In genomic region chr15:103315011-103315502, GRCm38 (mm10) we compare ENCODE assay signal across 9 mouse cellular contexts. TPM values are rescaled to one million over a fixed set of nuclear protein-coding genes. Genes with fewer than 3 reads are reported as not detected.
DNase-seq lines count a peak whose midpoint lies in the region; ATAC-seq and TF ChIP-seq lines count a peak whose summit lies in the region.
"Had no signal": no experiment of that assay in that cellular context is flagged by ENCODE, and none has a peak within 500 bp of the region (broad histone marks: within the 10 kb centered on the region; RNA-seq: fewer than 3 reads in every experiment).

No protein-coding gene starts in this region.

- H3K27ac ChIP-seq in hindbrain, embryonic 14.5 days: no peak overlapping the region
- H3K27ac ChIP-seq in limb, embryonic 11.5 days (replicated peaks; ENCODE audit: low read depth, low read length): no peak overlapping the region
- peak overlapping the region; percentile 41 for H3K27ac ChIP-seq in midbrain, embryonic 11.5 days (ENCODE audit: low read depth, low read length)
- H3K27ac ChIP-seq in stomach, postnatal 0 days (replicated peaks): 0 out of 2 replicates have a peak overlapping the region, but pooled peaks have one; percentile 40

- no peaks in the 10 kb centered on the region for H3K9me3 ChIP-seq in hindbrain, embryonic 14.5 days (ENCODE audit: control insufficient read depth, low read length)
- no peaks in the 10 kb centered on the region for H3K9me3 ChIP-seq in limb, embryonic 11.5 days (ENCODE audit: control insufficient read depth, low read length)
- H3K9me3 ChIP-seq in midbrain, embryonic 11.5 days (ENCODE audit: control insufficient read depth, low read length): no peaks in the 10 kb centered on the region
- H3K9me3 ChIP-seq in stomach, postnatal 0 days (ENCODE audit: control insufficient read depth, low read length): no peaks in the 10 kb centered on the region

- H3K4me2 ChIP-seq in hindbrain, embryonic 14.5 days (replicated peaks): peak overlapping the region; percentile 40
- peak overlapping the region; percentile 48 for H3K4me2 ChIP-seq in limb, embryonic 11.5 days (ENCODE audit: low read depth, severe bottlenecking)
- H3K4me2 ChIP-seq in midbrain, embryonic 11.5 days: peak overlapping the region; percentile 47
- peak overlapping the region; percentile 50 for H3K4me2 ChIP-seq in stomach, postnatal 0 days (replicated peaks; ENCODE audit: low read depth)

- H3K9ac ChIP-seq in hindbrain, embryonic 14.5 days: 0 out of 2 replicates have a peak overlapping the region, but pooled peaks have one; percentile 29
- H3K9ac ChIP-seq in limb, embryonic 11.5 days (ENCODE audit: low read length): no peak overlapping the region
- peak overlapping the region; percentile 59 for H3K9ac ChIP-seq in midbrain, embryonic 11.5 days (ENCODE audit: low read length)
- H3K9ac ChIP-seq in stomach, postnatal 0 days (ENCODE audit: low read length): 0 out of 2 replicates have a peak overlapping the region, but pooled peaks have one; percentile 23

- peaks cover 41% of the 10 kb centered on the region for H3K36me3 ChIP-seq in hindbrain, embryonic 14.5 days (replicated peaks; ENCODE audit: control insufficient read depth, insufficient read depth)
- H3K36me3 ChIP-seq in limb, embryonic 11.5 days (ENCODE audit: control insufficient read depth, insufficient read depth, low read length): no peaks in the 10 kb centered on the region
- peaks cover 7% of the 10 kb centered on the region; the same call in 1 of the 2 replicates for H3K36me3 ChIP-seq in midbrain, embryonic 11.5 days (ENCODE audit: control insufficient read depth, insufficient read depth, low read length)
- H3K36me3 ChIP-seq in stomach, postnatal 0 days (ENCODE audit: control insufficient read depth, insufficient read depth, low read length): peaks cover 4% of the 10 kb centered on the region; the same call in 1 of the 2 replicates

- TF ChIP-seq EP300 in stomach, postnatal 0 days (optimal IDR thresholded peaks at IDR 0.05): no peak

- DNase-seq in right cerebral cortex, adult 18-20 months: peak; percentile 62
- DNase-seq in right cerebral cortex, adult 2 months (ENCODE audit: low spot score in 2 of 2): no peak
- DNase-seq in cerebellum, postnatal 10 days: peak; percentile 90 to 92
- DNase-seq in gastrocnemius, adult 18-20 months (ENCODE audit: low spot score): peak; percentile 74
- peak; percentile 77 for DNase-seq in hindbrain, embryonic 14.5 days (ENCODE audit: low spot score)
- peak; percentile 90 for DNase-seq in limb, embryonic 11.5 days (ENCODE audit: low spot score)
- DNase-seq in midbrain, embryonic 11.5 days (ENCODE audit: low spot score, missing footprints): peak; percentile 99
- DNase-seq in stomach, postnatal 0 days (ENCODE audit: low spot score): peak; percentile 84

- peaks cover 7% of the 10 kb centered on the region; the same call in 1 of the 2 replicates for H3K4me1 ChIP-seq in hindbrain, embryonic 14.5 days (replicated peaks; ENCODE audit: control insufficient read depth, insufficient read depth, low read length)
- peaks cover 16% of the 10 kb centered on the region for H3K4me1 ChIP-seq in limb, embryonic 11.5 days (ENCODE audit: control insufficient read depth, insufficient read depth, low read length)
- H3K4me1 ChIP-seq in midbrain, embryonic 11.5 days (ENCODE audit: control insufficient read depth, insufficient read depth, low read length): peaks cover 16% of the 10 kb centered on the region
- H3K4me1 ChIP-seq in stomach, postnatal 0 days (replicated peaks; ENCODE audit: control insufficient read depth, insufficient read depth): 0 out of 2 replicates have a peak, but pooled peaks cover 2% of the 10 kb centered on the region

- peak; percentile 72; the same call in 1 of the 2 replicates for ATAC-seq in hindbrain, embryonic 14.5 days (ENCODE audit: low FRiP score)
- peak; percentile 77 for ATAC-seq in limb, embryonic 11.5 days (ENCODE audit: insufficient number of reproducible peaks, low FRiP score, low TSS enrichment, low read depth)
- peak; percentile 88 for ATAC-seq in midbrain, embryonic 11.5 days (ENCODE audit: low FRiP score)
- peak; percentile 78 for ATAC-seq in stomach, postnatal 0 days (ENCODE audit: low FRiP score, low TSS enrichment)

- TF ChIP-seq CTCF in stomach, postnatal 0 days (IDR thresholded peaks at IDR 0.05; ENCODE audit: low read depth): peak; percentile 80

- 2% methylated on average over 18 of the region's 18 CpGs for WGBS in hindbrain, embryonic 14.5 days
- 6% methylated on average over 18 of the region's 18 CpGs for WGBS in limb, embryonic 11.5 days
- 3% methylated on average over 18 of the region's 18 CpGs for WGBS in midbrain, embryonic 11.5 days
- WGBS in stomach, postnatal 0 days: 11% methylated on average over 18 of the region's 18 CpGs

- H3K27me3 ChIP-seq in hindbrain, embryonic 14.5 days (ENCODE audit: control insufficient read depth, insufficient read depth, low read length): no peaks in the 10 kb centered on the region
- H3K27me3 ChIP-seq in limb, embryonic 11.5 days (ENCODE audit: control insufficient read depth, insufficient read depth, low read length): no peaks in the 10 kb centered on the region
- no peaks in the 10 kb centered on the region for H3K27me3 ChIP-seq in midbrain, embryonic 11.5 days (ENCODE audit: control insufficient read depth, insufficient read depth, low read length)
- H3K27me3 ChIP-seq in stomach, postnatal 0 days (ENCODE audit: control insufficient read depth, insufficient read depth, low read length): no peaks in the 10 kb centered on the region

- peak overlapping the region; percentile 11; the same call in 1 of the 2 replicates for H3K4me3 ChIP-seq in hindbrain, embryonic 14.5 days (replicated peaks; ENCODE audit: low read length)
- peak overlapping the region; percentile 22 for H3K4me3 ChIP-seq in limb, embryonic 11.5 days (ENCODE audit: low read depth, low read length)
- peak overlapping the region; percentile 15 for H3K4me3 ChIP-seq in midbrain, embryonic 11.5 days (ENCODE audit: low read depth, low read length)
- peak overlapping the region; percentile 6; the same call in 1 of the 2 replicates for H3K4me3 ChIP-seq in stomach, postnatal 0 days (ENCODE audit: low read depth, low read length)

RNA-seq across cellular contexts. Expression of gene Gpr84, which starts 4.6 kb away (rescaled TPM):
- not detected for total RNA-seq in gastrocnemius, adult 18-20 months (2021)
- polyA plus RNA-seq in hindbrain, embryonic 14.5 days (2014; fragmentation: Nextera tagmentation; extraction: Ambion mirVana): 0.12 and 0.39 TPM in 2 replicates
- polyA plus RNA-seq in limb, embryonic 11.5 days (2014; fragmentation: Nextera tagmentation; extraction: Ambion mirVana): 0.31 TPM in 1 of 2 replicates, not detected in the other
- 0.12 and 0.23 TPM in 2 replicates for polyA plus RNA-seq in midbrain, embryonic 11.5 days (2014; fragmentation: Nextera tagmentation; extraction: Ambion mirVana)
- 0.30 and 0.46 TPM in 2 replicates for polyA plus RNA-seq in stomach, postnatal 0 days (2015; fragmentation: Nextera tagmentation; extraction: Ambion mirVana)

RNA-seq across cellular contexts. Expression of gene Zfp385a, which starts 24.8 kb away (rescaled TPM):
- total RNA-seq in gastrocnemius, adult 18-20 months (2021): 10 to 100 TPM in 1 of 2 experiments, 1 to 10 TPM in 1; 7.9 to 32.1 TPM
- polyA plus RNA-seq in hindbrain, embryonic 14.5 days (2014; fragmentation: Nextera tagmentation; extraction: Ambion mirVana): 25.7 and 25.9 TPM in 2 replicates
- polyA plus RNA-seq in limb, embryonic 11.5 days (2014; fragmentation: Nextera tagmentation; extraction: Ambion mirVana): 19.2 and 22.9 TPM in 2 replicates
- 19.4 and 24.3 TPM in 2 replicates for polyA plus RNA-seq in midbrain, embryonic 11.5 days (2014; fragmentation: Nextera tagmentation; extraction: Ambion mirVana)
- polyA plus RNA-seq in stomach, postnatal 0 days (2015; fragmentation: Nextera tagmentation; extraction: Ambion mirVana): 6.0 and 7.4 TPM in 2 replicates

RNA-seq across cellular contexts. Expression of gene Copz1, which starts 42.5 kb away (rescaled TPM):
- total RNA-seq in gastrocnemius, adult 18-20 months (2021): 10 to 100 TPM; 35.8 to 37.3 TPM
- 214 and 220 TPM in 2 replicates for polyA plus RNA-seq in hindbrain, embryonic 14.5 days (2014; fragmentation: Nextera tagmentation; extraction: Ambion mirVana)
- 320 and 334 TPM in 2 replicates for polyA plus RNA-seq in limb, embryonic 11.5 days (2014; fragmentation: Nextera tagmentation; extraction: Ambion mirVana)
- polyA plus RNA-seq in midbrain, embryonic 11.5 days (2014; fragmentation: Nextera tagmentation; extraction: Ambion mirVana): 286 and 307 TPM in 2 replicates
- polyA plus RNA-seq in stomach, postnatal 0 days (2015; fragmentation: Nextera tagmentation; extraction: Ambion mirVana): 159 and 168 TPM in 2 replicates

RNA-seq across cellular contexts. Expression of gene Itga5, which starts 51.5 kb away (rescaled TPM):
- total RNA-seq in gastrocnemius, adult 18-20 months (2021): 1 to 10 TPM; 6.5 to 9.1 TPM
- 7.7 and 8.1 TPM in 2 replicates for polyA plus RNA-seq in hindbrain, embryonic 14.5 days (2014; fragmentation: Nextera tagmentation; extraction: Ambion mirVana)
- 28.6 and 31.7 TPM in 2 replicates for polyA plus RNA-seq in limb, embryonic 11.5 days (2014; fragmentation: Nextera tagmentation; extraction: Ambion mirVana)
- 15.9 and 18.1 TPM in 2 replicates for polyA plus RNA-seq in midbrain, embryonic 11.5 days (2014; fragmentation: Nextera tagmentation; extraction: Ambion mirVana)
- polyA plus RNA-seq in stomach, postnatal 0 days (2015; fragmentation: Nextera tagmentation; extraction: Ambion mirVana): 28.7 and 36.2 TPM in 2 replicates

RNA-seq across cellular contexts. Expression of gene Nfe2, which starts 56.9 kb away (rescaled TPM):
- not detected for total RNA-seq in gastrocnemius, adult 18-20 months (2021)
- 0.90 and 1.1 TPM in 2 replicates for polyA plus RNA-seq in hindbrain, embryonic 14.5 days (2014; fragmentation: Nextera tagmentation; extraction: Ambion mirVana)
- polyA plus RNA-seq in limb, embryonic 11.5 days (2014; fragmentation: Nextera tagmentation; extraction: Ambion mirVana): 5.4 and 7.7 TPM in 2 replicates
- 6.8 and 6.9 TPM in 2 replicates for polyA plus RNA-seq in midbrain, embryonic 11.5 days (2014; fragmentation: Nextera tagmentation; extraction: Ambion mirVana)
- polyA plus RNA-seq in stomach, postnatal 0 days (2015; fragmentation: Nextera tagmentation; extraction: Ambion mirVana): 0.50 and 0.70 TPM in 2 replicates
- total RNA-seq: left cerebral cortex, postnatal 10 days had no signal

Comparison
In these comparisons a context has a peak if more than half of its experiments do, and no peak if none do; other contexts are left out.
1. DNase-seq: peak in right cerebral cortex, adult 18-20 months (single experiment), cerebellum, postnatal 10 days (2 of 2), gastrocnemius, adult 18-20 months (single experiment), hindbrain, embryonic 14.5 days (single experiment), limb, embryonic 11.5 days (single experiment), midbrain, embryonic 11.5 days (single experiment) and stomach, postnatal 0 days (single experiment); none in right cerebral cortex, adult 2 months (0 of 2).
2. H3K27ac ChIP-seq: peak in midbrain, embryonic 11.5 days (single experiment) and stomach, postnatal 0 days (single experiment); none in hindbrain, embryonic 14.5 days (single experiment) and limb, embryonic 11.5 days (single experiment).
3. Peak in every context shown above with its lines, with median percentiles within 50 percentile points of each other: ATAC-seq, H3K4me2 ChIP-seq and H3K4me3 ChIP-seq.